Mouse (Mus musculus) stomach, postnatal 0 days (tissue): Measurements from ENCODE around the gene Hist1h4j. TPM values are rescaled to one million over a fixed set of nuclear protein-coding genes. Genes with fewer than 3 reads are reported as not detected.
"Not testable (repeated sequence)": the region's sequence is repeated elsewhere in the genome, so short reads cannot be mapped to it uniquely, and the experiment has no call there.

ENCODE experiments used
- ATAC-seq: fragments of 200-750 bp; cut with Nextera tagmentation; 2 replicates; pipeline ENCODE4 v1.8.0; 2017; ENCODE audit not compliant: low FRiP score, low TSS enrichment
- DNase-seq: peaks from one replicate; pipeline ENCODE4 v3.0.0-alpha.2; 2016; ENCODE audit warnings: low spot score
- H3K27ac ChIP-seq: fragments of 300-500 bp; sonication (generic); replicated peaks from 2 replicates; pipeline ENCODE4 v1.5.1; 2014; ENCODE audit warnings: mild to moderate bottlenecking, control low read depth
- H3K27me3 ChIP-seq: fragments of 300-500 bp; sonication (generic); 2 replicates; pipeline ENCODE4 v1.6.1; 2014; ENCODE audit warnings: low read length; ENCODE audit not compliant: control insufficient read depth, insufficient read depth
- H3K36me3 ChIP-seq: fragments of 300-500 bp; sonication (generic); 2 replicates; pipeline ENCODE4 v1.6.1; 2014; ENCODE audit warnings: low read length, mixed read lengths; ENCODE audit not compliant: control insufficient read depth, insufficient read depth
- H3K4me1 ChIP-seq: fragments of 300-500 bp; sonication (generic); replicated peaks from 2 replicates; pipeline ENCODE4 v1.6.1; 2014; ENCODE audit warnings: antibody characterized with exemption; ENCODE audit not compliant: control insufficient read depth, insufficient read depth
- H3K4me2 ChIP-seq: fragments of 300-500 bp; sonication (generic); replicated peaks from 2 replicates; pipeline ENCODE4 v1.6.1; 2014; ENCODE audit warnings: low read depth, mild to moderate bottlenecking, control low read depth, moderate library complexity
- H3K4me3 ChIP-seq: fragments of 300-500 bp; sonication (generic); 2 replicates; pipeline ENCODE4 v1.5.1; 2014; ENCODE audit warnings: low read depth, low read length, control low read depth
- H3K9ac ChIP-seq: fragments of 300-500 bp; sonication (generic); 2 replicates; pipeline ENCODE4 v1.6.1; 2014; ENCODE audit warnings: mild to moderate bottlenecking, low read length, control low read depth, mixed read lengths
- H3K9me3 ChIP-seq: fragments of 300-500 bp; sonication (generic); 2 replicates; pipeline ENCODE4 v1.6.1; 2016; ENCODE audit warnings: low read length; ENCODE audit not compliant: control insufficient read depth
- CTCF ChIP-seq: IDR thresholded peaks from 2 replicates; pipeline ENCODE4 v1.5.1; 2016; ENCODE audit warnings: antibody characterized with exemption, low read depth, mild to moderate bottlenecking, moderate library complexity
- EP300 ChIP-seq: optimal IDR thresholded peaks from 2 replicates; pipeline ENCODE3; 2016; ENCODE audit warnings: antibody characterized with exemption
- WGBS: fragments of 180-500 bp; shearing (Covaris S2); extraction: QIAGEN DNeasy Blood & Tissue Kit; methylation state at CpG from one replicate; pipeline ENCODE4 v1.1.7; 2014; 5-methylcytosine and 5-hydroxymethylcytosine counted together
- polyA plus RNA-seq: library from polyadenylated mRNA; unstranded; fragments of >200 nt; fragmentation: Nextera tagmentation; extraction: Ambion mirVana; gene quantifications from 2 replicates; pipeline ENCODE4 v1.2.1, GENCODE M21; 2015

The Hist1h4j gene
- polyA plus RNA-seq, 1 experiment from 2014 or later, result 0.92 TPM

GRCm38 (mm10) chr13:21753051-21753523 is 18.2 kb downstream of the Hist1h4j start:
- H3K27ac ChIP-seq, result peak overlapping the region; percentile 91
- ATAC-seq, result no peak
- H3K4me1 ChIP-seq, result no peaks in the 10 kb centered on the region
- peak overlapping the region; percentile 49 for H3K9ac ChIP-seq
- H3K4me3 ChIP-seq, result peak overlapping the region; percentile 43
- H3K27me3 ChIP-seq, result no peaks in the 10 kb centered on the region
- no peak for TF ChIP-seq CTCF
- TF ChIP-seq EP300, result no peak
- no peak for DNase-seq
- WGBS, result 1% methylated on average over 10 of the region's 10 CpGs
- no peaks in the 10 kb centered on the region for H3K36me3 ChIP-seq
- H3K9me3 ChIP-seq, result no peaks in the 10 kb centered on the region
- H3K4me2 ChIP-seq, result peak overlapping the region; percentile 66

- H3K4me1 ChIP-seq, result not testable (repeated sequence)
These were observed 18.8 kb downstream of the Hist1h4j start, which contains the start of the genes Hist1h2ak and Hist1h2bn for GRCm38 (mm10) chr13:21753524-21754285. Gene Hist1h2ak, minus strand, starts transcription at chr13:21753827. Gene Hist1h2bn, plus strand, starts transcription at chr13:21754123.

GRCm38 (mm10) chr13:21754294-21755001 is 19.6 kb downstream of the Hist1h4j start:
- not testable (repeated sequence) for H3K4me1 ChIP-seq, H3K27me3 ChIP-seq, H3K36me3 ChIP-seq, H3K9me3 ChIP-seq, ATAC-seq
- WGBS, result under 1% methylated on average over 18 of the region's 26 CpGs
- Histone ChIP-seq H3K4me2 (peak overlapping the region; percentile 66), H3K4me3 (peak overlapping the region; percentile 43), H3K27ac (peak overlapping the region; percentile 91), H3K9ac (peak overlapping the region; percentile 55; the same call in 1 of the 2 replicates)
- DNase-seq, result peak; percentile 42

More at GRCm38 (mm10) chr13:21753524-21754285, 18.8 kb downstream of the Hist1h4j start, which contains the start of the genes Hist1h2ak and Hist1h2bn:
- not testable (repeated sequence) for H3K9me3 ChIP-seq, H3K36me3 ChIP-seq, H3K27me3 ChIP-seq
- DNase-seq (peak; percentile 65), ATAC-seq (peak; percentile 97)
- peak within 1 kb of the TSS; percentile 91 for H3K27ac ChIP-seq
- H3K4me3 ChIP-seq, result peak within 1 kb of the TSS; percentile 43
- TF ChIP-seq CTCF, result peak; percentile 50
- H3K4me2 ChIP-seq, result peak within 1 kb of the TSS; percentile 66
- 0% methylated on average over 37 of the region's 50 CpGs for WGBS
- H3K9ac ChIP-seq, result peak within 1 kb of the TSS; percentile 55

GRCm38 (mm10) chr13:21755707-21756106 is 20.8 kb downstream of the Hist1h4j start:
- Histone ChIP-seq H3K36me3 (no peaks in the 10 kb centered on the region), H3K4me3 (no peak overlapping the region), H3K9ac (no peak overlapping the region), H3K4me2 (no peak overlapping the region), H3K4me1 (no peaks in the 10 kb centered on the region), H3K27ac (no peak overlapping the region), H3K9me3 (no peaks in the 10 kb centered on the region), H3K27me3 (no peaks in the 10 kb centered on the region)
- TF ChIP-seq EP300 (no peak), CTCF (no peak)
- ATAC-seq, result no peak
- WGBS, result 49% methylated on average over 1 of the region's 1 CpGs
- no peak for DNase-seq

- no peaks in the 10 kb centered on the region for H3K36me3 ChIP-seq
- WGBS, result 2% methylated on average over 33 of the region's 33 CpGs
- peak overlapping the region; percentile 51 for H3K4me3 ChIP-seq
- no peaks in the 10 kb centered on the region for H3K27me3 ChIP-seq
- ATAC-seq, result peak; percentile 90
- peak overlapping the region; percentile 88 for H3K27ac ChIP-seq
- H3K4me2 ChIP-seq, result peak overlapping the region; percentile 83
- no peaks in the 10 kb centered on the region for H3K4me1 ChIP-seq
- peak overlapping the region; percentile 74 for H3K9ac ChIP-seq
- DNase-seq, result peak; percentile 70
- no peak for TF ChIP-seq CTCF
- peak; percentile 45 for TF ChIP-seq EP300
- no peaks in the 10 kb centered on the region for H3K9me3 ChIP-seq
These were observed 44.2 kb downstream of the Hist1h4j start for GRCm38 (mm10) chr13:21778814-21779766.
